Mouse (Mus musculus) E14TG2a.4 (cell line): ENCODE measurements at regions not wholly inside any gene's neighbourhood (a gene's known extent, or its start where the extent isn't known, plus 50 kb on each side); places are given as distances from the start of the nearest gene placed in this dataset.

Experiments
- H3K27me3 ChIP-seq: 2 replicates; pipeline ENCODE4 v1.6.1; 2014; ENCODE audit warnings: low read length, control low read depth; ENCODE audit not compliant: insufficient read depth
- H3K36me3 ChIP-seq: 2 replicates; pipeline ENCODE4 v1.6.1; 2014; ENCODE audit warnings: low read length, control low read depth; ENCODE audit not compliant: insufficient read depth
- H3K4me1 ChIP-seq: replicated peaks from 2 replicates; pipeline ENCODE4 v1.6.1; 2014; ENCODE audit warnings: low read depth, low read length, control low read depth
- H3K4me3 ChIP-seq: replicated peaks from 2 replicates; pipeline ENCODE4 v1.5.1; 2014; ENCODE audit warnings: mild to moderate bottlenecking, low read length
- H3K9me3 ChIP-seq: 2 replicates; pipeline ENCODE4 v1.6.1; 2014; ENCODE audit warnings: low read length, control low read depth
- CTCF ChIP-seq: conservative IDR thresholded peaks from 2 replicates; pipeline ENCODE4 v1.5.1; 2014; ENCODE audit warnings: low read length
- NANOG ChIP-seq: IDR thresholded peaks from 2 replicates; pipeline ENCODE4 v1.6.1; 2014; ENCODE audit warnings: borderline replicate concordance, low read length, mixed read lengths
- POU5F1 ChIP-seq: IDR thresholded peaks from 2 replicates; pipeline ENCODE4 v1.6.1; 2014; ENCODE audit warnings: low read length, borderline replicate concordance

GRCm38 (mm10) chr17:70917183-70917935 lies 64.0 kb upstream of the Tgif1 start:
- Histone ChIP-seq H3K27me3 (no peaks in the 10 kb centered on the region), H3K36me3 (peaks cover 13% of the 10 kb centered on the region), H3K4me1 (peaks cover 86% of the 10 kb centered on the region), H3K9me3 (no peaks in the 10 kb centered on the region), H3K4me3 (peak overlapping the region; percentile 73)
- TF ChIP-seq NANOG, result no peak
- TF ChIP-seq CTCF, result no peak
- TF ChIP-seq POU5F1, result no peak

GRCm38 (mm10) chr17:70916089-70916750 lies 62.9 kb upstream of the Tgif1 start:
- Histone ChIP-seq H3K27me3 (no peaks in the 10 kb centered on the region), H3K36me3 (peaks cover 13% of the 10 kb centered on the region), H3K4me1 (peaks cover 79% of the 10 kb centered on the region), H3K4me3 (peak overlapping the region; percentile 73), H3K9me3 (no peaks in the 10 kb centered on the region)
- no peak for TF ChIP-seq NANOG
- no peak for TF ChIP-seq CTCF

- H3K4me1 ChIP-seq, result peaks cover 71% of the 10 kb centered on the region
- H3K36me3 ChIP-seq, result peaks cover 13% of the 10 kb centered on the region
- TF ChIP-seq CTCF (no peak), NANOG (no peak)
- no peaks in the 10 kb centered on the region for H3K9me3 ChIP-seq
- H3K27me3 ChIP-seq, result no peaks in the 10 kb centered on the region
- peak overlapping the region; percentile 73; the same call in 1 of the 2 replicates for H3K4me3 ChIP-seq
Observed at GRCm38 (mm10) chr17:70915445-70915844, 62.1 kb upstream of the Tgif1 start.

GRCm38 (mm10) chr17:70910238-70910637 lies 56.9 kb upstream of the Tgif1 start:
- TF ChIP-seq POU5F1 (no peak), NANOG (no peak), CTCF (peak; percentile 68)

GRCm38 (mm10) chr17:70909573-70909972 lies 56.2 kb upstream of the Tgif1 start:
- TF ChIP-seq POU5F1, result no peak
- TF ChIP-seq CTCF, result no peak
- TF ChIP-seq NANOG, result no peak
- Histone ChIP-seq H3K9me3 (no peaks in the 10 kb centered on the region), H3K36me3 (no peaks in the 10 kb centered on the region), H3K4me1 (peaks cover 61% of the 10 kb centered on the region), H3K4me3 (no peak overlapping the region), H3K27me3 (no peaks in the 10 kb centered on the region)

More at GRCm38 (mm10) chr17:70910238-70910637, 56.9 kb upstream of the Tgif1 start:
- no peaks in the 10 kb centered on the region for H3K9me3 ChIP-seq
- H3K36me3 ChIP-seq, result no peaks in the 10 kb centered on the region
- peaks cover 61% of the 10 kb centered on the region for H3K4me1 ChIP-seq
- no peaks in the 10 kb centered on the region for H3K27me3 ChIP-seq
- no peak overlapping the region for H3K4me3 ChIP-seq

GRCm38 (mm10) chr17:70908328-70908727 lies 55.0 kb upstream of the Tgif1 start:
- H3K36me3 ChIP-seq, result no peaks in the 10 kb centered on the region
- peak overlapping the region; percentile 41; the same call in 1 of the 2 replicates for H3K4me3 ChIP-seq
- no peak for TF ChIP-seq POU5F1
- no peak for TF ChIP-seq CTCF
- no peak for TF ChIP-seq NANOG
- H3K9me3 ChIP-seq, result no peaks in the 10 kb centered on the region
- peaks cover 58% of the 10 kb centered on the region for H3K4me1 ChIP-seq
- H3K27me3 ChIP-seq, result no peaks in the 10 kb centered on the region
